27 mouse cellular contexts compared by ENCODE assay signal in the genomic region with DNA sequence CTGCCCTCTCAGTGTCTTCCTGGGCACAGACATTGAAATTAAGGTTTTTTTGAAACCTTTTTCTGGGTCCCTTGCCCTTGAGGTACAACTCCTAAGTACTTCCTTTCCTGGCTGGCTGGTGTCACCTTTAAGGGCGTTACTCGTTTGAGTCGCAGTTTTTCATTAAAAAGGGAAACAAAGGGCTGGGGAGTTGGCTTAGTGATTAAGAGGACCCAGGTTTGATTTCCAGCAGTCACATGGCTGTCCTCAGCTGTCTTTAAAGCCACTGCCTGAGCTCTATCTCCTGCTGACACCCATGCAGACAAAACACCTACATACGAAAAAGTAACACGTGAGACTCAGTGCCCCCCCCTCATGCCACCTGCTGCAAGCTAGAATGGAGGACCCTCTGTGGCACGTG. TPM values are rescaled to one million over a fixed set of nuclear protein-coding genes. Genes with fewer than 3 reads are reported as not detected.
DNase-seq lines count a peak whose midpoint lies in the region; ATAC-seq lines count a peak whose summit lies in the region.
"Had no signal": no experiment of that assay in that cellular context is flagged by ENCODE, and none has a peak within 500 bp of the region (broad histone marks: within the 10 kb centered on the region; RNA-seq: fewer than 3 reads in every experiment).

No protein-coding gene starts in this region.

- H3K27me3 ChIP-seq in heart, embryonic 10.5 days (ENCODE audit: insufficient read depth, poor library complexity, severe bottlenecking), result peaks cover 13% of the 10 kb centered on the region
- H3K27me3 ChIP-seq: heart, embryonic 15.5 days; intestine, embryonic 15.5 days had no signal

- H3K27ac ChIP-seq in heart, embryonic 10.5 days, result no peak overlapping the region
- H3K27ac ChIP-seq: forebrain, embryonic 13.5 days; heart, embryonic 15.5 days; intestine, embryonic 15.5 days had no signal

- WGBS in heart, embryonic 10.5 days, result 46% methylated on average over 6 of the region's 6 CpGs

- ATAC-seq in CD4-positive, CD25-positive, alpha-beta regulatory T cell, adult 4 months, result no peak
- ATAC-seq: intestine, embryonic 15.5 days had no signal

- no peaks in the 10 kb centered on the region for H3K4me1 ChIP-seq in heart, embryonic 10.5 days
- H3K4me1 ChIP-seq: forebrain, embryonic 13.5 days; heart, embryonic 12.5 days; intestine, embryonic 15.5 days had no signal

- DNase-seq in heart, embryonic 10.5 days (ENCODE audit: low spot score), result peak; percentile 45
- DNase-seq in heart, adult 18-20 months, result no peak
- DNase-seq in ES-CJ7 (ENCODE audit: low read depth, low spot score) (peak; percentile 73), ZHBTc4 (ENCODE audit: low read depth, low spot score) (peak; percentile 77)
- DNase-seq in right cerebral cortex, adult 2 months (ENCODE audit: low spot score in 2 of 2), result no peak
- DNase-seq: adrenal gland, adult 2 months; adrenal gland, postnatal 14 days; cerebellum, adult 11 months; cerebellum, adult 8-10 months; cerebellum, postnatal 36 days; gastrocnemius, postnatal 10 days; gastrocnemius, postnatal 36 days; heart, postnatal 10 days; heart, postnatal 36 days; kidney, adult 11 months had no signal

- no peaks in the 10 kb centered on the region for H3K36me3 ChIP-seq in heart, embryonic 10.5 days
- H3K36me3 ChIP-seq: forebrain, embryonic 10.5 days; G1E; heart, embryonic 12.5 days; heart, embryonic 15.5 days; hindbrain, embryonic 10.5 days; hindbrain, embryonic 13.5 days; intestine, embryonic 15.5 days had no signal

- peaks cover 2% of the 10 kb centered on the region; the same call in 1 of the 2 replicates for H3K9me3 ChIP-seq in heart, embryonic 10.5 days
- H3K9me3 ChIP-seq: heart, embryonic 15.5 days; hindbrain, embryonic 13.5 days; intestine, embryonic 15.5 days had no signal

- no peak overlapping the region for H3K4me3 ChIP-seq in heart, embryonic 10.5 days
- H3K4me3 ChIP-seq: intestine, embryonic 15.5 days had no signal

RNA-seq across cellular contexts. Expression of gene Pigyl, which starts 9.3 kb away (rescaled TPM):
- polyA plus RNA-seq in heart, embryonic 10.5 days (2016; fragmentation: Nextera tagmentation; extraction: Ambion mirVana), result 44.7 and 60.3 TPM in 2 replicates
- 10 to 100 TPM; 43.8 to 55.1 TPM for total RNA-seq in heart, adult 18-20 months (2021)
- polyA plus RNA-seq in CD4-positive, CD25-positive, alpha-beta regulatory T cell, adult 4 months (2017; shearing (Covaris generic)), result 10 to 100 TPM; 45.4 to 48.7 TPM

RNA-seq across cellular contexts. Expression of gene Zfp872, which starts 21.9 kb away (rescaled TPM):
- polyA plus RNA-seq in heart, embryonic 10.5 days (2016; fragmentation: Nextera tagmentation; extraction: Ambion mirVana), result 0.11 TPM in 2 replicates
- total RNA-seq in heart, adult 18-20 months (2021), result under 1 TPM; 0.13 to 0.15 TPM
- not detected for polyA plus RNA-seq in CD4-positive, CD25-positive, alpha-beta regulatory T cell, adult 4 months (2017; shearing (Covaris generic))
- total RNA-seq: gastrocnemius, adult 18-20 months; gastrocnemius, postnatal 36 days; granulocyte monocyte progenitor cell, adult 5-6 weeks had no signal
- polyA plus RNA-seq: G1E; hindbrain, embryonic 10.5 days had no signal

RNA-seq across cellular contexts. Expression of gene Acp5, which starts 30.5 kb away (rescaled TPM):
- polyA plus RNA-seq in heart, embryonic 10.5 days (2016; fragmentation: Nextera tagmentation; extraction: Ambion mirVana), result 62.3 and 67.2 TPM in 2 replicates
- total RNA-seq in heart, adult 18-20 months (2021), result 10 to 100 TPM in 1 of 2 experiments, 1 to 10 TPM in 1; 1.9 to 12.3 TPM
- polyA plus RNA-seq in CD4-positive, CD25-positive, alpha-beta regulatory T cell, adult 4 months (2017; shearing (Covaris generic)), result 100 to 1,000 TPM; 221 to 282 TPM
- polyA plus RNA-seq: forebrain, embryonic 16.5 days had no signal

RNA-seq across cellular contexts. Expression of gene Elof1, which starts 49.0 kb away (rescaled TPM):
- polyA plus RNA-seq in heart, embryonic 10.5 days (2016; fragmentation: Nextera tagmentation; extraction: Ambion mirVana), result 149 and 176 TPM in 2 replicates
- 10 to 100 TPM; 35.2 to 36.2 TPM for total RNA-seq in heart, adult 18-20 months (2021)
- polyA plus RNA-seq in CD4-positive, CD25-positive, alpha-beta regulatory T cell, adult 4 months (2017; shearing (Covaris generic)), result 10 to 100 TPM; 76.4 to 95.1 TPM

RNA-seq across cellular contexts. Expression of gene Zfp809, which starts 59.5 kb away (rescaled TPM):
- polyA plus RNA-seq in heart, embryonic 10.5 days (2016; fragmentation: Nextera tagmentation; extraction: Ambion mirVana), result 17.2 and 19.2 TPM in 2 replicates
- total RNA-seq in heart, adult 18-20 months (2021), result 10 to 100 TPM; 22.6 to 24.1 TPM
- 10 to 100 TPM; 47.0 to 48.9 TPM for polyA plus RNA-seq in CD4-positive, CD25-positive, alpha-beta regulatory T cell, adult 4 months (2017; shearing (Covaris generic))

Comparison
In these comparisons a context has a peak if more than half of its experiments do, and no peak if none do; other contexts are left out.
1. DNase-seq: peak in heart, embryonic 10.5 days (single experiment), ES-CJ7 (single experiment) and ZHBTc4 (single experiment); none in heart, adult 18-20 months (0 of 2) and right cerebral cortex, adult 2 months (0 of 2).